Mouse (Mus musculus) heart, postnatal 0 days (tissue): ENCODE results near the gene Plcb4.

Source experiments
- CTCF ChIP-seq: IDR thresholded peaks from 2 replicates; pipeline ENCODE4 v1.5.1; 2016; ENCODE audit warnings: antibody characterized with exemption, control low read depth, low read depth
- EP300 ChIP-seq: IDR thresholded peaks from 2 replicates; pipeline ENCODE4 v1.6.1; 2016; ENCODE audit warnings: antibody characterized with exemption, low read depth

- TF ChIP-seq EP300, result no peak
- no peak for TF ChIP-seq CTCF
These were observed 68.3 kb downstream of the Plcb4 start for GRCm38 (mm10) chr2:135727088-135727487.
